Mouse (Mus musculus): ENCODE measurements around the gene Nlgn3.
"Not testable (repeated sequence)": the region's sequence is repeated elsewhere in the genome, so short reads cannot be mapped to it uniquely, and the experiment has no call there.

The Nlgn3 gene

GRCm38 (mm10) chrX:101300427-101301030, 1.6 kb downstream of the Nlgn3 start:
- no peak for DNase-seq (ENCODE audit: low spot score)

DNA sequence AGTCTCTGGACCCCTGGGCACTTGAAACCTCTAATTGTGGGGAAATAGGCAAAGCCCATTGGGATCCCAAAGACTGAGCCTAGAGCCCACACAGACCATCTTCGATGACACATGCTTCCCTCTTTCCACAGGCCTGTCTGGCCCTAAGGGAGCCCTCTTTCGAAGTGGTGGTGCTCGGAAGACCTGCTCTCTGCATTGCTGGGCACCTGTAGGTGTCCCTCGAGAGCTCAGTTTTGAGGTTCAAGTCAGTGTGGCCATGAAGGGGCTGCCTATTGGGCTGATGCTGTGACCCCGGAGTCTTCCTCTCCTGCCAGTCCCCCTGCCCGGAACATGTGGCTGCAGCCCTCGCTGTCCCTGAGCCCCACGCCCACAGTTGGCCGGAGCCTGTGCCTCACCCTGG, 2.7 kb downstream of the Nlgn3 start:
- no peak for DNase-seq (ENCODE audit: low spot score)

- DNase-seq (ENCODE audit: low spot score): no peak
Observed at GRCm38 (mm10) chrX:101304646-101305045, 5.7 kb downstream of the Nlgn3 start.

GRCm38 (mm10) chrX:101309299-101309698, 10.3 kb downstream of the Nlgn3 start:
- DNase-seq (ENCODE audit: low spot score): no peak

- no peak for DNase-seq (ENCODE audit: low spot score)
Observed at GRCm38 (mm10) chrX:101313625-101314359, 14.8 kb downstream of the Nlgn3 start.

GRCm38 (mm10) chrX:101319775-101320174, 20.8 kb downstream of the Nlgn3 start:
- DNase-seq (ENCODE audit: low spot score): no peak

DNA sequence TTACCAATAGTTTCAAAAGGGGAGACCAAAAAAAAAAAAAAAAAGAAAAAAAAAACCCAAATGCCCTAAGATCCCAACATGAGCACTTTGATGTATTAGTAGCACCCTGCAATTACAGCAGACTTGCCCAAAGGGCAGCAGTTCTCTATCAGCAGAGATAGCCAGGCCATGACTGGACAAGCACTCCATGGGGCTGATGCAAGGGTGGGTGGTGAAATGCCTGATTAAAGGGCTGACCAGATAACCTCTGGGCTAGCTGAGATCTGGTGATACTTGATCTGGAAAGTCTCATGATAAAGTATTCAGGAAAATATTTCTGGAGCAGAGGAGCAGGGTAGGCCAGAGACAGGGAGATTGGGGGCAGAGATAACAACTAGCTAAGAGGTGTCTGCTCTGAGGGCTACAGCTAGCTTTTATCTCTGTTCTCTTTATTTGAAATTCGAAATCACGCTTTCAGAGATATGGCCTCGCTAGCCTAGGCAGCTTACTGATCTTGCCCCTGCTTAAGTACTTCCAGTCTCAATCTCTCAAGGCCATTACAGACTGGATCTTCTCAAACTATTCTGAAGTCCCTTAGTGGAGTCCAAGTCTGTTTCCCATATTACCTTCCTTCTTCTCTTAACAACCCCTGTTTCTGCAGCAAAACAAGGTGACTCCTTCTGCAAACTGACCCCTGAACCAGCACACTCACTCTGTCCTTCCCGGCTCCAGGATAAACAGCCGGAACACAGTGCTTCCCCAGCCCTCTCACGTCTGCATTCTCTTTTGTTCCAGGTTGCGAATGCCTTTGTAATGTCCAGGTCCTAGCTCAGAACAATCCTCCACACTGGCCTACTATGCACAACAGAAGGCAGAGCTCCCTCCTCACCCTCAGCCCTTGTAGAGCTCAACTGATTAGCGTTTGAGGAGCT, 27.3 kb downstream of the Nlgn3 start:
- no peak for DNase-seq (ENCODE audit: low spot score)

GRCm38 (mm10) chrX:101329372-101330028, 30.5 kb downstream of the Nlgn3 start:
- peak; percentile 54 for DNase-seq (ENCODE audit: low spot score)

DNA sequence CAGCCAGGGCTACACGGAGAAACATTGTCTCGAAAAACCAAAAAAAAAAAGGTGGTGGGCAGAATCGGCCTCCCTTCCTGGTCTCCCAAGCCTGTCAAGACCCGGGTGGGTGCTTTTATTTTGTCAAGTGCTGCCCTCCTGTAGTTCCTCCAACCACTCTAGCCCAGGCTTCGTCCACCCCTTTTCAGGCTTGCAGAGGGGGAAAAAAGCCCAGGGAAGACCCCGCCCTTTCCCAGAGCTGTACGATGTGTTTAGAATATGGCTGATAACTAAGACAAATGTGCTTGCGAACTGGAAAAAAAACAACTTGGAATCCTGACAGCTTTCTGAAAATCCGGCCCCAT, 33.0 kb downstream of the Nlgn3 start:
- no peak for DNase-seq (ENCODE audit: low spot score)

DNA sequence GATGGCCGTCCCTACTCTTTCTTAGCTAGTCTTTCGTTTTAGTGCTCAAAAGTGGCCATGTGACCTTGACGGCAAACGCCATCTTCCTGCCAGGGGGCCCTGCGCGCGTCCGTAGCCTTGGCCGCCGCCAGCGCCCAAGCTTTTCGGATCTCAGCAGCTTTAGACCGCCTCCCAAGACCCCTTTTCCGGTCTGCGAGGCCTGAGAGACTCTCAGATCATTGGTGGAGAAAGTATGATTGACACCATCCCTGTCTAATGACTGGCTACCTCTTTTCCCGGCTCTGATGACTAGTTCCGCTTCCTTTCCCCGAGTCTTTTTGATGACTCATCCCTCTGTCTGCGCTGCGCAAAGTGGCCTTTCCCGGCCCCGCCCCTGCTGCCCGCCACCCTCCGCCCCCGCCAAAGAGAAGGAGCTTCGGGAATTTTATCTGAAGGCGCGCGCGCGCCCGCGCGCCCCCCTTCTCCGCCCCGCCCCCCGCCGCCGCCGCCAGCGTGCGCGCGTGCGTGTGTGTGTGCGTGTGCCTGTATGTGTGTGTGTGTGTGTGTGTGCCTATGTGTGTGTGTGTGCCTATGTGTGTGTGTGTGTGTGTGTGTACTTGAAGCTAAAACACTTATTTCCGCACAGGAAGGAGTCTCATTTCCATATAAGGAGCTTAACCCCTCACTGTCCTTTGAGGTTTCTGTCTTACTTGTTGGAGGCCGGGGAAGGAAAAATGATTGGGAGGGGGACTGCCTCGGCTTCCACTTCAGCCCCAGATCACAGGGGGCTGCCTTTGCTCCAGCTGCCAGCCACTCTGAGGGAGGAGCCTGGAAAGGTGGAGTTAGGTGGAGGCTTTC, 33.6 kb downstream of the Nlgn3 start:
- peak; percentile 78 for DNase-seq (ENCODE audit: low spot score)

GRCm38 (mm10) chrX:101334606-101335005, 35.6 kb downstream of the Nlgn3 start:
- no peak for DNase-seq (ENCODE audit: low spot score)

- no peak for DNase-seq (ENCODE audit: low spot score)
Observed at GRCm38 (mm10) chrX:101338666-101339065, 39.7 kb downstream of the Nlgn3 start.

GRCm38 (mm10) chrX:101342837-101343236, 43.9 kb downstream of the Nlgn3 start:
- DNase-seq (ENCODE audit: low spot score): not testable (repeated sequence)

DNA sequence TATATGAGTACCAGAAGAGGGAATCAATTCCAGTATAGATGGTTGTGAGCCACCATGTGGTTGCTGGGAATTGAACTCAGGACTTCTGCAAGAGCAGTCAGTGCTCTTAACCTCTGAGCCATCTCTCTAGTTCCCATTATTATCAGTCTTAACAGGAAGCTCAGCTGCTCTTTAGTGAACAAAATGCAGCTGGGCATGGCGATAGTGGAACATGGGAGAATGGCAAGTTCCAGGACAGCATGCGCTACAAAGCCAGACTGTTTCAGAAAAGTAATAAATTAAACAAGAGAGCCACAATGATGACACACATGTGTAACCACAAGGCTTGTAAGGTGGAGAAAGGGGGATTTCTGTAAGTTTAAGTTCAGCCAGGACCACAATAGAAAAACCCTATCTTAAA, 46.5 kb downstream of the Nlgn3 start:
- no peak for DNase-seq (ENCODE audit: low spot score)

DNA sequence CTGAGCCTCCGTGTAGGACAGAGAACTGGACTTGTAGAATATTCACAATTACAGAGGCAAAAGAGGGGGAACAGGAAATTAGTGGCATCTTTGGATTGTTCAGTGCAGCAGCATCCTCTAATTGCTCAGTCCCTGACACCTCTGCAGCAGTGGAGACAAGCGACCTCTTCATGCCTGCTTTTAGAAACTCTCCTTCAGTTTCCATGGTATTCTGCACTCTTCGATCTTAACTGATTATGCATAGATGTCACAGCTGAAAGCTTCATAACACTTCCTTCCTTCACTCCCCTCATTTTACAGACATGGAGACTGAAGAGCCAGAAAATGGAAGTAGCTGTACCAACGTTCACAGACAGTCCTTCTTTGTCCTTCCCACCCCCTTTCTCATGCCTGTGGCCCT, 47.5 kb downstream of the Nlgn3 start:
- DNase-seq (ENCODE audit: low spot score): no peak

GRCm38 (mm10) chrX:101351188-101351587, 52.2 kb downstream of the Nlgn3 start:
- DNase-seq (ENCODE audit: low spot score): no peak

GRCm38 (mm10) chrX:101358902-101359301, 59.9 kb downstream of the Nlgn3 start:
- not testable (repeated sequence) for DNase-seq (ENCODE audit: low spot score)

- no peak for DNase-seq (ENCODE audit: low spot score)
Observed at GRCm38 (mm10) chrX:101369001-101369400, 70.0 kb downstream of the Nlgn3 start.

GRCm38 (mm10) chrX:101370573-101370972, 71.6 kb downstream of the Nlgn3 start:
- no peak for DNase-seq (ENCODE audit: low spot score)

- no peak for DNase-seq (ENCODE audit: low spot score)
Observed at GRCm38 (mm10) chrX:101372946-101373345, 74.0 kb downstream of the Nlgn3 start.
